Mouse (Mus musculus) brain, embryonic 18.5 days (tissue): Measurements from ENCODE around the gene Gramd4.
"Not testable (repeated sequence)": the region's sequence is repeated elsewhere in the genome, so short reads cannot be mapped to it uniquely, and the experiment has no call there.

Source experiments
- DNase-seq: peaks from one replicate; pipeline ENCODE4 v3.0.0-alpha.2; 2012; ENCODE audit warnings: low read depth, low spot score

Gene Gramd4

DNA sequence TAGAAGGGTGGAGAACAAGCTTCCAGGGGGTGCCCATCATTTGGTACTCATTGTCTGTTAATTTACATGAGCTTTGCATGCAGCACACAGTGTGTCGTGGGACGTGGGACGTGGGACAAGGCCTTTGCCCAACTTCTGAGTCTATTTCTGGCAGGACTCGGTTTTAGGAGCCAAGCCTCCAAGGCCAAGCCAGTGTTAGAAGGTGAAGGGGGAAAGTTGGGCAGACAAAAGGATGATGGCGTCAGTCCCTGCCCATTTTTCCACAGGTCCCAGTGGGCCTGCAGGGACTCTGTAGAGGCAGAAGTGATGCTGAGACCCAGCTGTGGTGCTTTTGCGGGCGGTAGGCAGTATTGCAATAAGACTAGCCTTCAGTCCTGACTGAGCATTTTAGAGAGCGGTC lies 33.1 kb downstream of the Gramd4 start:
- DNase-seq, result no peak

DNA sequence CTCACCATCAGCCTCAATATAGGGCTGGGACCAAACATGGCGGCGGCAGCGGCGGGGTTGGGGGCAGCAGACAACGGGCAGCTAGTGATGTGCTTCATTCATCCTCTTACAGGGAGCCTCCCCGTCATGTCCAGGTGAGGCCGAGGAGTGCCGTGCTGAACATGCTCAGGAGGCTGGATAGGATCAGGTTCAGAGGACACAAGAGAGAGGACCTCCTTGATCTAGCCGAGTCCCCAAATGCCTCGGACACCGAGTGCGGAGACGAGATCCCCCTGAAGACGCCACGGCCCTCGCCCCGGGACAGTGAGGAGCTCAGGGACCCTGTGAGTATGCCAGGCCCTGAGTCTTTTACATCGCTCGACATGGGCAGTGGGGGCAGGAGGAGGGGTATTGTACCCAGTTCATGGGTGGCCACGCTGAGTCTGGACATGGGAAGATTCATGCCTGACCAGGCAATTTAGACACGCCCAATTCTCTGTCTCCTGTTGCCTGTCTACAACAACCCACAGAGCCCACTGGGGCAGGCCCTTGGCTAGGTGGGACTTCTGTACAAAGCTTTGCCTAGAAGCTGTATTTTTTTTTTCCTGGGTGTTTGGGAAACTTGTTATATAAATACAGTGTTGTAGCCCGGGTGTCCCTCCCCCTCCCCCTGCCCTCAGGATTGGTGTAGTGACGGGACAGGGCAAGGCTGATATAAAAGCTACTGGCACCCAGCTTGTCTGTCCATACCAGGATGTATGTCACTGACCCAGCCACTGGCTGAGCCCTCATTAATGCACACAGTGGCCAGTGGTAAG lies 33.9 kb downstream of the Gramd4 start:
- DNase-seq, result no peak

DNA sequence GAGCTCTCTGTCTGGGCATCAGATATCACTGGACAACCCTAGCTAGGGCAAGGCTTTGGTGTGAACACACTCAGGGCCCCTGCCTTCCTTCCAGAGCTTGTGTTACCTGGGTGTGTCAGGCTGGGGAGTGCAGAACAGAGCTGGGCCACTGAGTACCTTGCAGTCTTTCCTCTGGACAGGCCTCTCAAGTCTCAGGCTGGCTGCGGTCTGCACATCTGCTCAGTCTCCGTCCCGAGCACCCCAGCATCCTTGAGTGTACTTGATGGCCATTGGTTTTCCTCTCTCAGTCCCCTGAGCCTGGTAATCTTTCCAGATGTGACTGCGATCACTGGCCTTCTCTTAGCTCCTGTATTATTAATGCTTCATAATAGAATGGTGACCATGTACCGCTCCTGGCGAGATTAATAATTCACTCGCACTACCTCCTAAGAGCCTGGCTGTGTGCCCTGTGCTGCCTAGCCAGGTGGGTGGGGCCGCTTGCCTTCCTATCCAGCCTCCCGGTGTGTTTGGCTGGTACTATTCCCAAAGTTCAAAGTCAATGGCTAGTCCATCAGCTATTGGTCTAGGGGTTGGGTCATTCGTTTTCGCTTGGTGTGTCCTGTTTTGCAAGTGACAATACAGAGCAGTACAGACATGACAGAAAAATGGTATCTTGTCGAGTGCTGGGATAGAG lies 34.6 kb downstream of the Gramd4 start:
- no peak for DNase-seq

DNA sequence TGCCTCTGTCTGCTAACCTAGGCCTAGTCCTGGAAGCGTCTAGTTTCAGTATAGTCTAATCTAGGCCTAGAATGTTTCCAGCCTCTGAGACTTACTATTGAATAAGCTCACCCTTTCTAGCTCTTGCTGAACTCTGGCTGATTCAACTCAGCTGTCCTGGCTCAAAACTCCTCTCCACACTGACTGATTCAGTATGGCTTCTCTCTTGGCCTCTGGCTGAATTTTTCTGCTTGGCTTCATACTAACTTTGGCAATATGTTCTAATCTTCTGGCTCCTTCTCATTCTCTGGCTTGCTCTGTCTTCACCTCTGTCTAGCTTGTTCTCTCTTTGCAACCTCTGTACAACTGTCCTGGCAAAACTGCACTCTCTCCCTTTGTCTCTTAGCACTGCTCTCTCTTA lies 35.7 kb downstream of the Gramd4 start:
- DNase-seq, result no peak

DNA sequence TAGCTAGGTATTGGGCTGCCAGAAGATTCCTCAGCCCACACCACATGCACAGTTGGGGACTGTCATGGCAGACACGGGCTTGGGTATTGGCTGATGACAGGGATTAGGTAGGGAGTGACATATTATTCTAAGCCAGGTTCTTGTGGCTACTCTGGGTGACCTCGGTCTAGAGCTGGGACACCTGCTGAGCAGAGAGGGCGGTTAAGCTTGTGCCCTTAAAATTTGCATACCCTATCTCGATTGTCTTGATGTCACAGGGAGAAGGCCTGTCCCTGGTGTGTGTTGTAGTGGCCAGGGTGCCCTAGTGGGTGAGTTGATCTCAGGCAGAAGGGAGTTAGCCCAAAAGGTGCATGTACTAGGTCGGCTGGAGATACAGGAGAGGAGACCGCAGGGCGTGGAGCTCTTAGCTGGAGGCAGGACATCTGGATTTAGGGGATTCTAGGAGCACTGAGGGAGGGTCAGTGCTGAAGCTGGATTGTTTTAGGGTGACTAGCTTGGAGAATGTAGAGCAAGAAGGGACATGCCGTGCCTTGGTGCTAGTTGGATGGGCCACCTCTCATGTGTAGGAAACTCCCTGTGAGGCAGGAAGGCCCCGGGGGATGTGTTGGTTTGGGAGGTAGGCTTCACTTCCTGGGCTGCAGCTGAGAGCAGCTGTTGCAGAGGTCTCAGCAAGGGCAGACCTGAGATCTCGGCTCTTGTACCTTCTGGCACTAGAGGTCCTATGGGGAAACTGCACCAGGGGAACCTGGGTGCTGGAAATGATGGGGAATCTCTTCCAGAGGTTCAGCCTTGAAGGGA lies 37.0 kb downstream of the Gramd4 start:
- no peak for DNase-seq

DNA sequence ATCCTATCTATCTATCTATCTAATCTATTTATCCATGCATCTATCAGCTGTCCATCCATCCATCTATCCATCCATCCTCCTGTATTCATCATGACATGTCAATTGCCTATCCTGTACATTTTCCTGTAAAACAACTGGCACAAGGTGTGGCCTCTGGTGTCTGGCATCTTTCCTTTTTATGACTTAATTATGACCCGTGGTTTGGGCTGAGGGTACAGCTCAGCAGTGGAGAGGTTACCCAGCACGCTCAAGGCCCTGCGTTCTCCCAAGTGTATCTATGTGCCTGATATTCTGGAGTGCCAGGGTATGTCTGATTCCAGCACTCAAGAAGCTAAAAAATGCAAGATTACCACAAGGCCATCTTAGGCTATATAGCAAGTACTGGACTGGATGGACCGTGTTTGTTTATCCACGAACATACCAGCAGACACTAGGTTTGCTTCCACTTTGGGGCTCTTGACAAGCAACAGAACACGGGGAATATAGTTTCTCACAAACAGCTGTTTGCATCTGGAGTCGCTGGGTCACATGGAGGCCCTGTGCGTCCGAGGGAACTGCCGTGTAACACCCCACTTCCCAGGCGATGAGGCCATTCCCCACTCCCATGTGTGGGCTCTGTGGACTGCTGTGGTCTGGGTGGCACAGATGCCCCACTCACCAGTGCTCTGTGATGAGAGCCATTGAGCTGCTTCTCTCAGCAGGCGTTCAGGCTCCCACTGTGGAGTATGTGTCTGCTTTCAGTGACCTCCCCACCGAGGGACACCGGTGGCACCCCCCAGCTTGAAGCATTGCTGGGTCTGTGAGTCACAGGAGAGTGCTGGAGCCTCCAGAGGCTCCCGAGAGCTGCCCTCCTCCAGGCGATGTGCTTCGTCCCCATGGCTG lies 38.5 kb downstream of the Gramd4 start:
- no peak for DNase-seq

DNA sequence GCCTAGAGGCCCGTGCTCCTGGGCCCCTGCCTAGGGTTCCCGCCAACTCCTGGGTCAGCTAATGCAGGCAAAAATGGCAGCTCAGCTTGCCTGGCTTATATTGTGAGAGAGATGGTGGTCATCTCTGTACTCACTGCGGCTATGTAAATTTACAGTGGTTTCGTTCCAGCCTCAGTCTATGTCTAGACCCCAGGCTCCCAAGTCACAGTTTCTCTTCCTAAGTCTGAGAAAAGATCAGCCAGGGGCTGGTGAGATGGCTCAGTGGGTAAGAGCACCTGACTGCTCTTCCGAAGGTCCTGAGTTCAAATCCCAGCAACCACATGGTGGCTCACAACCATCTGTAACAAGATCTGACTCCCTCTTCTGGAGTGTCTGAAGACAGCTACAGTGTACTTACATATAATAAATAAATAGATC lies 39.1 kb downstream of the Gramd4 start:
- DNase-seq, result not testable (repeated sequence)

DNA sequence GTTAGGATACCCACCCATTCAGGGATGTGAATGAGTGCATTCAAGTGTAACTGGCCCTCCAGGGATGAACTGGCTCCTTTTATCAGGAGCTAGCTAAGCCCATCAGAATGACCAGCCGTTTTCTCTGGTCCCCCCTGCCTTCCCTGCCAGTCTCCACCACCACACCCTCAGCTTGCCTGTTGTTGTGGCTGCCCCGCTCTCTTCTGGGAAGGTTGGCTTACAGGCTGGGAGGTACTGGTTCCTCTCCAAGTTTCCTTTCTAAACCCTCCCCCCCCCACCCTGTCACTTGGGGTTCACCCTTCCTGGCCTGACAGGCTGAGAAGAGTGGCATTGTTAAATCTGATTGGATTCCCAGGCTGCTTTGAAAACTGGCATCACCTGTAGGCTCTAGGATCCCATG lies 40.4 kb downstream of the Gramd4 start:
- no peak for DNase-seq

DNA sequence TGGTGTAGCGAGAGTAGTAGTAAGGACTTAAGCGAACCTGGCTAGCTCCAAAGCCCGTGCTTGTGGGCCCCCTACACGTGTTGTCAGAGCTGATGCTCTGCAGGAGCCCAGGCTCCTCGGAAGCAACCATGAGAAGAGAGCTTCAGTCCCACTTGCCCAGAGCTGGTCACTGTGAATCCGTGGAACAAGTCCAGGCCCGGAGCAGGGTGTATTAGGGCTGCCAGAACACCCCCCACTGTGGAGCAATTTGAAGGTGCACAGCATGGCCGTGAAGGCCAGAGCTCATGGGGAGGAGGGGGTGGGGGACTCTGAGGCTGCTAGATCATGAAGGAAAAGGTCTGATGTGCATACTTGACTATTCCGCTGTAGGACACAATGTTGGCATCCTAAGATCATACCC lies 44.1 kb downstream of the Gramd4 start:
- DNase-seq, result no peak

DNA sequence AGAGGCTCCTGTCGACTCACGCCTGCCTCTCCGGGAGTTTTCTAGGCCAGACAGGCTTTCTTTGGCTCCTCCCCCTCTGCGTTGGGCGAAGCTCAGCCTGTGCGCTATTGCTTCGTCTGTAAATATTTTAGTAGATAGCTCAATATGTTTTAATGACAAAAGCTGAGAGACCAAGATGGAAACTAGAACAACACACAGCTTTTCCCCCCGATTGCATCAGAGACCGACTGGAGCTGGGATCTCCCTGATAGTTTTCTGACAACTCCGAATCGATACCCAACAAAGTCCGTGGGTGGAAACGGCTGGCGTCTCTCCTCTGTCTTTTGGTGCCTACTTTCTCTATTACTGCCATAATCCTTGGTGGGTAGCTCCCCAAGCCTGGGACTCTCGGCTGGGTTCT lies 44.8 kb downstream of the Gramd4 start:
- no peak for DNase-seq

DNA sequence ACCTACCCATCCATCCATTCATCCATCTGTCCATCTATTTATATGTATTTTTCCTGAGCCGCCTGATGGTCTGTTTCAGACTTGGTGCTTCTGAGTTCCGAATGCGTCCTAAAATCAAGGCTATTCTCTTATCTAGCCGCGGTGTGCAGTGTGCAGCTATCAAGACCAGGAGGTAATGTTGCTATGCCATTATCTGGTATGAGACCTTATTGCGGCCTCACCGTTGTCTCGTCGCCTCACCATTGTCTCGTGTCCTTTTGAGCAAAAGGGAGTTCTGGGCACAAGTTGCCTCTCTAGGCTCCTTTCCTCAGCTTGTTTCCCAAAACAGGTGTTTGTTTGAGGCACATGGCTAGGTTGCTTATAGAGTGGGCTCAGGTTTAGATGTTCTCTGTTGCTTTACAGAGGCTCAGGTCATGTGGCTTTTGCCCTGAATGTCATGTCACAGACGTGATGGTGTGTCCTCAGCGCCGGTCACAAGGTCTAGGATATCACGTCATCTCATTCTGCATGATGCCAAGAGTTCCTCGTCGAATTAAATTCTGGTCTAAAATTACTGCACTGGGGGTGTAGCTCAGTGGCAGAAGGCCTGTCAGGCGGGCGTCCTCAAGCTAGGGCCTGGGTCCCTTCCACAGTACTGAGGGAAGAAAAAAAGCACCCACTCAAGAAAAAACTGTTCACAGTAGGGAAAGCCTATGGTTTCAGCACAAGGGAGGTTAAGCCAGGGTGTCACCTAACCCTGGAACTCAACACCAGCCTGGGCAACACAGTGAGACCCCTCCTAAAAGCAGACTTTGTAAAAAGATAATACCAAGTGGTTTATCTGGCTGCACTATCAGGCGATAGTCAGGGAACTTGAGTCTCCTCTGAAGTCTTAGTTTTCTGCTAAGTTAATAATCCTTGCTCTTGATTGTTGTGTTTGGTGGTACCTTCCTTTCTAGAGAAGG lies 47.2 kb downstream of the Gramd4 start:
- no peak for DNase-seq

DNA sequence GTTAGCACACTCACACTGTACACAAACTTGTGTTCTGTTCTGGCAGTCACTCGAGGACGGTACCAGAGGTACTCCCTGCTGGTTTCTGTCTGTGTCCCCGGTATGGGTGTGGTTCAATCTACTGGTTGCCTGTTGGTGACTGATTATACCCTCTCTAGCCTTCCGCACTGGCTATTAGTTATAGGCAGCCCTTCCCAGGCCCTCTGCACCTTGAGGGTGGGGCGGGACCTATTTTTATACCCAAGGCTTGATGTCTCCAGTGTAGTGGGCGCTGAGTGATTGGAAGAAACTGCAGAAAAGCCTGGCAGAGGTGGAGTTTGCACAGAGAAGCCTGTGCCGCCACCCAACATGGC lies 47.8 kb downstream of the Gramd4 start:
- DNase-seq, result no peak

DNA sequence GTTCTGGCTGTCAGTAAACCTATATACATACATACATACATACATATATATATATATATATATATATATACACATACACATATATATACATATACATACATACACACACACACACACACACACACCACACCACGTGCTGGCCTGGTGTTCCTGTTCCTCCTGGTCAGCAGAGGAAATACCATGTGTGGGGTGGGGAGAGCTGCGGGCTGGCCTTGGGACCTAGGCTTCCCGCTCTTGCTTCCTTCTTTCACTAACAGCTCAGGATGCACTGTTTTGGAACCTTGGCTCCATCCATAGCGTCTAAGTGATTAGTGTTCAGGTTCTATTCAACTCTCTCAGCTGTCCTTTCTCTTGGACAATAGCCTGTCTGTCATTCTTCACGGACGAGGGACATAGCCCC lies 48.3 kb downstream of the Gramd4 start:
- DNase-seq, result no peak

DNA sequence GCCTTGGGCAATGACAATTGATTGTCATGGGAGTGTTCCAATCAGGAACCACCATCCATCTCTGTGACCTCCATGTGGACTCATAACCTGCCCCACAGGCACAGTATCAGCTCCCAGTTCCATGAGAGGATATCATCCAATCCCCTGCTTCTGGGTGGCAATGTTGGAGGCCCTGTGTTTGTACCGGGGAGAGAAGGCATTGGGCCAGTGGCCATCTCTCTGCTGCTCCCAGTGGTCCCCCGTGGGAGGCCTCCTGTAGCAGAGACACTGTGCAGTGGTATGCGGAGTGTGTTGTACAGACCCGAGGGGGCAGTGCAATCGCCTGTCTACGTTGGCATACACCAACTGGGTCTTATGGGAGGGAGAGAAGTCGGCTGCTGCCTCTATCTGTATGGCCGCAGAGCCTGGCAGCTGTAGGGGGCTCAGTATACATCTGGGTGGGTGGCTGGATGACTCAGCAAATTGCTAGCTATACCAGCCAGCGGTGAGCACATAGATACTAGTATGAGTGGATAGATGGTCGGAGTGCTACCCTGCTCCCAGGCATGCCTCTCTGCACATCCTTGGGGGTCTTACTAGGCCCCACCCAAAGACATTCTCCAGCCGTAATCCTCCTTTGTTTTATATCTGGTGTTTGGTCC lies 50.5 kb downstream of the Gramd4 start:
- DNase-seq, result no peak

DNA sequence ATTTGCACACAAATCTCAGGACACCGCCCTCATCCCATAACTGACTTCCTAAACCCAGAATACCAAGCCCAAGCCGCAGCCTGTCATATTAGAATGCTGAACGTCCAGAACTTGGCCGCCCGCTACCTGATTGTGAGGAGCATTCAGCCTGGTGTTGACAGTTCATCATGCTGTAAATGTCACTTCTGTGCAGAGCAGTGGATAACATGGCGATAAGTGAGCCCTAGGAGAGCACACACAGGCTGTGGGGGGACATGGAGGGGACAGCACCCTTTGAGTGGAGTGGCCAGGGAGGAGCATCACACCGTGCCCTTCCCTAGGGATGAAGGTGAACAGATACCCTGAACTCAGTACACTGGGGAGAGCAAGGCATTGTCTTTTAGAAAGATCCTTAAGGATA lies 51.8 kb downstream of the Gramd4 start:
- DNase-seq, result no peak

DNA sequence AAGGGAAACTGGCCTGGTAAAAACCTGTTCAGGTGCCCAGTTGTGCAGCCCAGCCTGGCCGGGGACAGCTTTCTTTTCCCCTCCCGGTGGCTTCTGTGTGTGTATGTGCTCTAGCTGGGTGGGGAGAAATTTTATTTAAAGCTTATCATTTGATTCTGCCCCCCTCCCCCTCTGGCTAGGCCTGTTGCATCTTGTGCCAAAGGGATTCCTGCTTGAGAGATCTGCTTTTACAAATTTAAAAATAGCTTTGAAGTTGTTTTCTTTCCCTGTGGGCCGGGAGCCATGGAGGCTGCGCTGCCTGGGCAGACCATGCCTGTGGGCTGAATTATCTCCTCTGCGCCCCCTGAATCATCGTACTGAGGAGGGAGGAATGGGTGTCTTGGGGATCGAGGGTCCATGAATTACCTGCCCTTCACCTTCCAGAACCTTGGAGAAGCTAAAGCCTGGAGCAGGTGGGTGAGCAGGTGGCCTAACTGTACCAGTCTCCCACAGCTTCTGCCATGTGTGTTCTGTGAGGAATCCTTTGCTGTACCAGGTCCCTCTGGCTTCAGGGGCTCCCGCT lies 52.2 kb downstream of the Gramd4 start:
- no peak for DNase-seq

DNA sequence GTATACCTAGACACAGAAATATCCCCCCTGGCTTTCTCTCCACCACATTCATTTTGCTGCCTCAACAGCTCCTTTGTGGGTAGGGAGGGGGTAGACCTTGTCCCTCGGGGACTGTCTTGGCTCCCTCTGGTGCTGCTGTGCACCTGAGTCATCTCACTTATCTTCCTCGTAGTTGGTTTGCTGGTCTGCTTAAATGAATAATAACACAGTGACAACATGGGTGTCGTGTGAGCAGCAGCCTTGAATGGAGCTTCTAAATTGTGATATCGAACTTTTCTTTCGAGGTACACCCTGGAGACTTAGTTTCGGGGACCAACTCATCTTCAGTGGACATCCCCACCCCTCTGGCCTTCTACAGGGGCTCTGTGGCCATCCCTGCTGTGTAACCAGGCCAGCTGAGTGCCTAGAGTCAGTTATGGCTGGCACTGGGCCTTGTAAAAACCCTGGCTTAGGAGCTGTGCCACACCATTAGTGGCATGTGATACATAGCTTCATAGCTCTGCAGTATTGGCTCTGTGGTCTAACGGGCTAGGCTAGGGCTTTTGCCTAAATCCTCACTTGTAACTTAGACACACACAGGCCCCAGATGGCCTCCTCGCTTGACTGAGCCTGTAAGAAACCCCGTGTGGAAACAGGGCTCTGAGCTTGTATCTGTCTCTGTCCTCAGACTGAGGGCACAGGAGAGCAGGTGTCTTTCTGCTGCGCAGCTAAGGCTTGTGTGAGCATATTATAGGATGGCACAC lies 53.0 kb downstream of the Gramd4 start:
- no peak for DNase-seq

DNA sequence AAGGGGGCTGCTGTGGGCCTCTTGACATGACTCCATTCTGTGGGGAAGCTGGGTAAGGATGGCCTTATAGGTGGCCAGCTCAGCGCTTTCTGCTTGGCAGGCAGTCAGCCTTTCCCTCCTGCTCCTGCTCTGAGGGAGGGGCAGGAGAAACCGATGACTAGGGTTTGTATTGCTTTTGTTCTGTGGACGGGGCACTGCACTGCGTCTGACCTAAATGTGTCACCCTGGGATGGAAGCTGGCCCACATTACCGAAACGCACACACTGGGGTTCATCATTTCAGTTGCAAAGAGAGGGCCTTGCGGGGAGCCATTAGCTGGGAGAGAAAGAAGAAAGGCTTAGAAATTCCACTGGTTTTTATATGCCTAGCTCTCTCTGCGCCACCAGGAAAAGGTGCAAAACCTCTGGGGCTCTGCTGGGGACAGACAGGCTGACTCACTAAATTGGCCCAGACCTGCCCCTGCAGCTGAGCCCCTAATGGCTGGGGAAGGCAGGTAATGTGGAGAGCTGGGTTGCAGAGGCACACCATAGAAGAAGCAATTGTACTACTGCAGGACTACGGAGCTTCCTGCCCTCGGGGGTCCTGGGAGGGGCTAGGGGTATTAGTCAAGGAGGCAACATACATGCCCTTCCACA lies 55.3 kb downstream of the Gramd4 start:
- DNase-seq, result no peak

DNA sequence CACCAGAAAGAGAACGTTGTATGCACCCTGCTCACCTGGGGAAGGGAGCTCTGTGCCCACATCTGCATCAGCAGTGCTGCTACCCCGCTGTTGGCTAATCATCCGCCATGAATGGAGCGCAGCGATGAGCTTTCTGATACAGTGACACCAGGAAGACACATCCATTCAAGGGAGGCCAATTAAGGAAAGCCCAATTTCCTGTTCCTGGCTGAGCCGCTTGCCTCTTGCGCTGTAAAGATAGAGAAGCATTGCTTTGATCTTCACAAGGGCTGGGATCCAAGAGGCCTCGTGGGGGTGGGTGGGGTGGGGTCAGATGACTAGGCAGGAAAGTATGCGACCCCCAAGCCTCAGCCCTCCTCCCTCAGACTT lies 55.8 kb downstream of the Gramd4 start:
- no peak for DNase-seq
